Mouse (Mus musculus) brain, embryonic 14.5 days (tissue): ENCODE results near the gene Gm17428.

Experiments
- CTCF ChIP-seq: fragments of 200-500 bp; IDR thresholded peaks from 2 replicates; pipeline ENCODE4 v1.5.1; 2012; ENCODE audit warnings: inconsistent platforms, mild to moderate bottlenecking, moderate library complexity, borderline replicate concordance; ENCODE audit not compliant: insufficient read depth, insufficient read length; ENCODE audit errors: extremely low read depth
- POLR2A ChIP-seq: fragments of 200-500 bp; IDR thresholded peaks from 2 replicates; pipeline ENCODE4 v1.6.1; 2012; ENCODE audit warnings: mild to moderate bottlenecking, inconsistent platforms, borderline replicate concordance; ENCODE audit not compliant: poor library complexity, insufficient read depth, insufficient read length, severe bottlenecking; ENCODE audit errors: extremely low read depth

DNA sequence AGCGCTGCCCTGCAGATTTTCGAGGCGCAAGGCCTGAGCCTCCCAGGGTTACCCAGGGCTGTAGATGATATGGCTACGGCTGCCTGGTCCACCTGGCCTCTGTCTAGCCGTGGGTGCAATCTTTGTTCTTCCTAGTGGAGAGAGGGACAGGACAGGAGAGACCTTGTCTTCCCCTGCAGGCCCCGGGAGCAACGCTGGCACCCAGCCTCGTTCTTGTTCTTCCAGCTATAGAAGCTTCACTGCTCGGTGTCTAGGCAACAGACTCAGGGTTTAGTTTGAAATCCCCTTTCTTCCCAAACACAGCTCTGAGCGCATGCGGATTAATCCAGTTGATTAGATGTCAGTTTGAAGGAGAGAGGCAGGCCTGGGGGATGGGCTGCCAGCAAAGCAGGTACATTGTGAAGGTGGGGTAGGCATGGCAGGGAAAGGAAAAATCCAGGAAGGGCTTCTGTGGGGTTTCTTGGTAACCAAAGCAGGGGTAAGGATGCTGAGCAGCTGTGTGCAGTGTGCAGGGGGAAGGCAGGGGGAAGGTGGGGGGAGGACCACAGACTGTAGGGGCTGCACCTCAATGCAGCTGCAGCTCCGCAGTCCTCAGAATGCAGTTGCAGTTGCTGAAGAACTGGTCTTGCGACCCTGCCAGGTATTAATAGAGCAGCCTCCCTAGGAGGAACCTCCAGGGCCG is 18.9 kb downstream of the Gm17428 start:
- TF ChIP-seq CTCF, result no peak
- TF ChIP-seq POLR2A, result no peak
